Mouse (Mus musculus) splenic B cell, adult 2 months (primary cell): ENCODE measurements at regions not wholly inside any gene's neighbourhood (a gene's known extent, or its start where the extent isn't known, plus 50 kb on each side); places are given as distances from the start of the nearest gene placed in this dataset.

Experiments
- DNase-seq: peaks from one replicate; pipeline ENCODE4 v3.0.0-alpha.2; 2011; ENCODE audit warnings: low read depth, low spot score
- H3K27me3 ChIP-seq: 2 replicates; pipeline ENCODE4 v1.6.1; 2012; ENCODE audit warnings: mild to moderate bottlenecking, low read length, moderate library complexity, mixed read lengths; ENCODE audit not compliant: control insufficient read depth, poor library complexity, insufficient read depth, severe bottlenecking
- H3K36me3 ChIP-seq: 2 replicates; pipeline ENCODE4 v1.6.1; 2012; ENCODE audit warnings: mild to moderate bottlenecking, low read length, moderate library complexity, mixed read lengths; ENCODE audit not compliant: control insufficient read depth, poor library complexity, insufficient read depth, severe bottlenecking

GRCm38 (mm10) chr10:17586910-17587309, 136.1 kb upstream of the Cited2 start:
- no peak for DNase-seq

GRCm38 (mm10) chr10:17589136-17589535, 133.9 kb upstream of the Cited2 start:
- DNase-seq = peak; percentile 53
- Histone ChIP-seq H3K36me3 (no peaks in the 10 kb centered on the region), H3K27me3 (no peaks in the 10 kb centered on the region)

More at GRCm38 (mm10) chr10:17586910-17587309, 136.1 kb upstream of the Cited2 start:
- H3K36me3 ChIP-seq = no peaks in the 10 kb centered on the region
- no peaks in the 10 kb centered on the region for H3K27me3 ChIP-seq

- Histone ChIP-seq H3K36me3 (no peaks in the 10 kb centered on the region), H3K27me3 (no peaks in the 10 kb centered on the region)
- DNase-seq = no peak
Measured at GRCm38 (mm10) chr10:17590195-17590594, 132.8 kb upstream of the Cited2 start.

GRCm38 (mm10) chr10:17592387-17592786, 130.6 kb upstream of the Cited2 start:
- H3K27me3 ChIP-seq = no peaks in the 10 kb centered on the region
- no peaks in the 10 kb centered on the region for H3K36me3 ChIP-seq
- no peak for DNase-seq

- no peaks in the 10 kb centered on the region for H3K27me3 ChIP-seq
Measured at GRCm38 (mm10) chr10:17596126-17596525, 126.9 kb upstream of the Cited2 start.

GRCm38 (mm10) chr10:17596743-17597142, 126.3 kb upstream of the Cited2 start:
- DNase-seq = no peak
- H3K27me3 ChIP-seq = no peaks in the 10 kb centered on the region
- H3K36me3 ChIP-seq = no peaks in the 10 kb centered on the region

More at GRCm38 (mm10) chr10:17596126-17596525, 126.9 kb upstream of the Cited2 start:
- no peaks in the 10 kb centered on the region for H3K36me3 ChIP-seq
- no peak for DNase-seq

GRCm38 (mm10) chr10:17599246-17599645, 123.8 kb upstream of the Cited2 start:
- Histone ChIP-seq H3K36me3 (no peaks in the 10 kb centered on the region), H3K27me3 (no peaks in the 10 kb centered on the region)
- DNase-seq = no peak

- H3K27me3 ChIP-seq = no peaks in the 10 kb centered on the region
- H3K36me3 ChIP-seq = no peaks in the 10 kb centered on the region
- DNase-seq = no peak
Measured at GRCm38 (mm10) chr10:17599831-17600761, 122.9 kb upstream of the Cited2 start.

GRCm38 (mm10) chr10:17600762-17601108, 122.3 kb upstream of the Cited2 start:
- Histone ChIP-seq H3K36me3 (no peaks in the 10 kb centered on the region), H3K27me3 (no peaks in the 10 kb centered on the region)
- DNase-seq = no peak

GRCm38 (mm10) chr10:17602446-17602845, 120.6 kb upstream of the Cited2 start:
- no peak for DNase-seq
- no peaks in the 10 kb centered on the region for H3K27me3 ChIP-seq
- H3K36me3 ChIP-seq = no peaks in the 10 kb centered on the region

- Histone ChIP-seq H3K36me3 (no peaks in the 10 kb centered on the region), H3K27me3 (no peaks in the 10 kb centered on the region)
- DNase-seq = no peak
Measured at GRCm38 (mm10) chr10:17608220-17608619, 114.8 kb upstream of the Cited2 start.

- Histone ChIP-seq H3K36me3 (no peaks in the 10 kb centered on the region), H3K27me3 (no peaks in the 10 kb centered on the region)
- no peak for DNase-seq
Measured at GRCm38 (mm10) chr10:17610592-17610991, 112.4 kb upstream of the Cited2 start.

- no peak for DNase-seq
- Histone ChIP-seq H3K27me3 (no peaks in the 10 kb centered on the region), H3K36me3 (no peaks in the 10 kb centered on the region)
Measured at GRCm38 (mm10) chr10:17613281-17613680, 109.7 kb upstream of the Cited2 start.

- no peaks in the 10 kb centered on the region for H3K27me3 ChIP-seq
- H3K36me3 ChIP-seq = no peaks in the 10 kb centered on the region
- DNase-seq = peak; percentile 69
Measured at GRCm38 (mm10) chr10:17618024-17618423, 105.0 kb upstream of the Cited2 start.

GRCm38 (mm10) chr10:17619617-17620016, 103.4 kb upstream of the Cited2 start:
- H3K27me3 ChIP-seq = no peaks in the 10 kb centered on the region
- H3K36me3 ChIP-seq = no peaks in the 10 kb centered on the region
- no peak for DNase-seq
